Mouse (Mus musculus): ENCODE measurements around the gene Olfr1510. TPM values are rescaled to one million over a fixed set of nuclear protein-coding genes. Genes with fewer than 3 reads are reported as not detected.

Olfr1510 gene
- not detected in 2 replicates for polyA plus RNA-seq (2012; rRNA removed; ENCODE audit: low replicate concordance)

DNA sequence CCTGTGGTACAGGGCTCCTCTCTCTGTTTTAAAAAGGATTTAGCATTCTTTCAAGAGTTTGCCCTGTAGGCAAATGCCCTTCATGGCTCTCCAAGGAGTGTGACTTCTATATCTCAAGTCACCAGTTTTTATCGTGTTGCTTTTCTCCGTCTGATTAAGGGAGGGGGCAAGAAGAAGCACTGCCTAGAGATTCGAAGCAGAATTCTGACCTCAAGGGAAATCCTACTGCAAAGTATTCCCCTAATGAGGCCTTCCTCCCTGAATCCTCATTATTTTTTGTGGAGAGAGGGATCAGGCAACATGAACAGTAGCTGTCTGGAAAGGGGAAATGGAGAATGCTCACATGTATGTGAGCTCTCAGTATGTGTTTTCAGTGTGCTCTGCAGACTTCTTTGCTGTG, at the start of gene Olfr1510:
Gene Olfr1510, minus strand, starts transcription at position 101 of the 400 bp plus-strand sequence.

DNA sequence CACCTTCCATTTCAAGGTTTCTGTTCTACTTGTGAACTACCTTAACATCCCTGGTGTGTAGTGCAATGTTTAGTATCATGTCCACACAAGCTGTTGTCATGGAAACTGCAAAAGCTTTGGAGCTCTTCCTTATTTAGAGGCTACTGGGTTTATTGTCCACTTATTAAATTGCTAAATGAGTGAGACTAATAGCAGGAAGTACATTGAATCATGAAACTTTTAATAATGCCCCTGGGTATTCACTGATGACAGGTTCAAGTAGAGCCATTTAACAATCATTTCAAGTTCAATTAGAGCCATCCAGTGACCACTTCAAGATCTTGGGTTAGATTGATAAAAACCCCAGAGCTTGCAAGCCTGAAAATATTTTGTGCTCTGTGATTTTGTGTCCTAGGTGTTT, 28.5 kb upstream of the Olfr1510 start, which contains the start of gene Olfr1509:
Gene Olfr1509, plus strand, starts transcription at position 301 of the 400 bp plus-strand sequence.

DNA sequence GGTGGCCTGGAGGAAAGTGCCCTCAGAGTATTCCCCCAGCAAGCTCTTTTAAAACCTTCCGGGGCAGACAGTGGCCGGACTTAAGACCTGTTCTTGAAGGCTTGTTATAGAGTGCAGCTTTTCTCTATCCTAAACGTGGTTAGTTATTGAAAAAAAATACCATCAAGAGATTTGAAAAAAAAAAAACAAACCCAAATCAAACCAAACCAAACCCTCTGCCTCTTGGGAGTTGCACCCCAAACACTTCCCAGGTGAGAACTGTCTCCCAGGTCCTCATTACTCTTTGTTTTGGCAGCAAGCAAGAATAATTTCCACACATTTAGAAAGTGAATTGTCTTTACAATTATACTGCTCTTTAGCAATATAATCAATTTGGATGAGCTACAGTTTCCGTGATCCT, 16.9 kb downstream of the Olfr1510 start, which contains the start of gene Olfr1511:
Gene Olfr1511, minus strand, starts transcription at position 101 of the 400 bp plus-strand sequence.

DNA sequence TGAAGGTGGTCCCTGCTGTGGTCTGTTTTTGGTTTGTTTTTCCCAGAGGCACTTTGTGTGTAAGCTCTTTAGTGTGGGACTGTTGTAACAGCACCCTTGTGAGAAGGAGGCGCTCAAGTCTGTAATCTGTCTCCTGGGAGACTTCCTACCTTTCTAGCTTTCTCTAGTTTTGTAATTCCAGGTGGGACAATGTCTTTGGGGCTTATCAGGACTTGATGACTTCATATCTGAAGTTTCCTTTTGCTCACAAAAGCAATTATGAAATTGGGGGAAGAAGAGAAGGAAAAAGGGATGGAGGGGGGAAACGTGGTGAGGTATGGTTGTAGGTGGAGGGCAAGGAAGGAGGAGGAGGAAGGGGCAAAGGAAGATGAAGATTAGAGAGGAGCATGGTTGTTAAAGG, 35.1 kb downstream of the Olfr1510 start, which contains the start of gene Olfr1512:
Gene Olfr1512, minus strand, starts transcription at position 101 of the 400 bp plus-strand sequence.

Other genes with a start within 250 kb of the Olfr1510 start
- 3.4 and 4.0 TPM in 2 replicates for gene Supt16, start 217.0 kb downstream of the Olfr1510 start, polyA plus RNA-seq (2012; rRNA removed; ENCODE audit: low replicate concordance)
- 12.6 and 13.0 TPM in 2 replicates for gene Chd8, start 156.6 kb downstream of the Olfr1510 start, polyA plus RNA-seq (2012; rRNA removed; ENCODE audit: low replicate concordance)
- gene Tox4, start 135.2 kb downstream of the Olfr1510 start, polyA plus RNA-seq (2012; rRNA removed; ENCODE audit: low replicate concordance) = 20.9 and 21.4 TPM in 2 replicates
- gene Rab2b, start 134.8 kb downstream of the Olfr1510 start, polyA plus RNA-seq (2012; rRNA removed; ENCODE audit: low replicate concordance) = 1.4 TPM in 2 replicates
- gene Mettl3, start 109.2 kb downstream of the Olfr1510 start, polyA plus RNA-seq (2012; rRNA removed; ENCODE audit: low replicate concordance) = 7.4 and 11.1 TPM in 2 replicates
- 1.2 TPM in 2 replicates for gene Sall2, start 85.6 kb downstream of the Olfr1510 start, polyA plus RNA-seq (2012; rRNA removed; ENCODE audit: low replicate concordance)
- gene Olfr1513, start 58.0 kb downstream of the Olfr1510 start, polyA plus RNA-seq (2012; rRNA removed; ENCODE audit: low replicate concordance) = not detected in 2 replicates
- gene Olfr1512, start 35.2 kb downstream of the Olfr1510 start, polyA plus RNA-seq (2012; rRNA removed; ENCODE audit: low replicate concordance) = not detected in 2 replicates
- not detected in 2 replicates for gene Olfr1511, start 17.0 kb downstream of the Olfr1510 start, polyA plus RNA-seq (2012; rRNA removed; ENCODE audit: low replicate concordance)
- not detected in 2 replicates for gene Olfr1509, start 28.6 kb upstream of the Olfr1510 start, polyA plus RNA-seq (2012; rRNA removed; ENCODE audit: low replicate concordance)
- gene Olfr1508, start 53.1 kb upstream of the Olfr1510 start, polyA plus RNA-seq (2012; rRNA removed; ENCODE audit: low replicate concordance) = not detected in 2 replicates
- gene Olfr1507, start 81.4 kb upstream of the Olfr1510 start, polyA plus RNA-seq (2012; rRNA removed; ENCODE audit: low replicate concordance) = not detected in 2 replicates

Measured in duodenum, adult 2 months (tissue).